Mouse (Mus musculus): ENCODE data around the gene Dgcr2. TPM values are rescaled to one million over a fixed set of nuclear protein-coding genes. Genes with fewer than 3 reads are reported as not detected.

Dgcr2 gene
- total RNA-seq, 2 experiments from 2014 or later: 21.4 to 41.7 TPM

DNA sequence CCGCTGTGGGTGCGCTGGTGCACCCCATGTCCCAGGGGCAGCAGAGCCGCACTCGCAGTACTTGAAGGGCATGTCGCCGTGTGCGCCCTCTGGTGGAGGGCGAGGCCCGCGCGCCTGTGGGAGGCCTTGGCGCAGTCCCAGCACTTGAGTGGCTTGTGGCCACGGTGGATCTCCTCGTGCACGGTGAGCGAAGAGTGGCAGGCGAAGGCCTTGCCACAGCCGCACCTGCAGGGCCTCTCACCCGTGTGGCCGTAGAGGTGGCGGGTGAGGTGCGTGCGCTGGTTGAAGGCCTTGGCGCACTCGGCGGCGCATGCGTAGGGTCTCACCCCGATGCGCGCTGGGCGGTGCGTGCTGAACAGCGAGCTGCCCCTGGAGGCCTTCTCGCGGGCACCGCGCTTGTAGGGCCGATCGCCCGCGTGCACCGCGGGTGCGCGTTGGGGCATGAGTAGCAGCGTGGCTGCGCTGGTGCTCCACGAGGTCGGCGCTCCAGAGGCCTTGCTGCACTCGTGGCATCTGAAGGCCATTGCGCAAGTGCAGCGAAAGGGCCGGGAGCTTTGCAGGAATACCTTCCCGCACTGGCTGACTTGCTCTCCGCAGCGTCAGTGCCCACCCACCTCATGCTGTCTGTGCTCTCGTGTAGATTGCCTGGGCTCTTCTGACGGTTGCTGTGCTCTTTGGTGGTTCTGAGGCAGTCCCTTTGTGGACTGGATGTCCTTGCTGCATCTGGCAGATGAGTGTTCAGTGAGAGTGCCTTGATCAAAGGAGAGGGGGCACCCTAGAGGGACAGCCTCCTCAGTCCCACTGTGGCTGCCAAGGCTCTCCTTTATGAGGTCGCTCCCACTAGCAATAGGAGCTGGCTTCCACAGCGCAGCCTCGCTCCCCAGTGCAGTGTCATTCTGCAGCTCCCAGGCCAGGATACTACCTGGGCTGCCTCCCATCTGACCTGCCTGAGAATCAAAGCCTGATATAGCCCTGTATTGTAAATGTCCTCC is 82.7 kb downstream of the Dgcr2 start:
- peak; percentile 87 for ATAC-seq (replicated peaks; ENCODE audit: low FRiP score, poor library complexity, severe bottlenecking)

DNA sequence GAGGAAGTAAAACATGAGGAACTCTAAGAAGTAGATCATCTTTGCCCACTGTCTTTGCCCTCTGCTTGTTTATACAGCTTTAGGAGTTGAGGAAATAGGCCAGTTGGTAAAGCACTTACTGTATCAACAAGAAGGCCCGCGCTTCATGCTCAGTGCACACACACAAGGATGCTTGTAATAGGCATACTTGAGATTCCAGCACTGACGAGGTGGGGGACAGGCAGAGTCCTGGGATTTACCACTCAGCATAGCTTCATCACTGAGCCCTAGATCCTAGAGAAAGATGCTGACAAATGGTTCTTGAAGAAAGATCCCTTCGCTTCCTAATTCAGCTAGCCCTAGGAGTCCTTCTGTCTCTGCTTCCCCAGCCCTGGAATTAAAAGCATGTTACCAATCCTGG is 85.2 kb downstream of the Dgcr2 start:
- no peak for ATAC-seq (replicated peaks; ENCODE audit: low FRiP score, poor library complexity, severe bottlenecking)

DNA sequence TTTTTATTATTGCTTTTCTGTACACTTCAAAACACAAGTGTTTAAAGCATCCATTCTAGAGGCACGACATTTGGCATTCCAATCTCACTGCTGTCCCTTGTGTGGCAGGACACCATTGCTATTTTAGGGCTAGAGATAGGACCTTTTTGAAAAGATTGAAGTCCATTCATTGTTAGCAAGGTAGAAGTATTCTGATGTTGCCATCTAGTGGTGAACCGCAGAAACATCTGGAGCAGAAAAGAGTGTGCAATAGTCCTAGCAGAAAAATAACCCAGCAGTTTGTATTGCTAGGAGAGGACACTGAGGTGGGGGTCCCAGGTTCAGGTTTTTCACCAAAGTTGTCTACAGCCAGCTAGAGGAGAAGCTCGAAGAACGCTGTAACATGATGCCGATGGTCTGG is 86.2 kb downstream of the Dgcr2 start:
- ATAC-seq (replicated peaks; ENCODE audit: low FRiP score, poor library complexity, severe bottlenecking): no peak

DNA sequence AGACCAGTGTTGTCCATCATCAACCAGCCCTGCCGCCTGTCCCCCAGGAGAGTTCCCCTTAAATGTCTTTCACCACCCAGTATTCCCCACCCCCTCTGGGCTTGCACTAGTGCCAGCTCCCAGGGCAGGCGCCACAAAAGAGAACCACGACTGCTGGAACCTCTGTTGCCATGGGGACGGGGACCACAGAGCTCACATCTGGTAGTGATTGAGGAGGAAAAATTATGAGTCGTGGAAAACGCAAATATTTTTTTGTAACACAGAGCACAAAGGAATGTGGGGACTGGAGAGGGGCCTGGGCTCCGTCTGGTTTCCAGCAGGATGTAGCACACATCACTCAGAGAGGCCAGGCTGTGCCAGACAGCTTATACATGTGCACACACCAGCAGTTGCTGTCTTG is 88.7 kb downstream of the Dgcr2 start:
- no peak for ATAC-seq (replicated peaks; ENCODE audit: low FRiP score, poor library complexity, severe bottlenecking)

DNA sequence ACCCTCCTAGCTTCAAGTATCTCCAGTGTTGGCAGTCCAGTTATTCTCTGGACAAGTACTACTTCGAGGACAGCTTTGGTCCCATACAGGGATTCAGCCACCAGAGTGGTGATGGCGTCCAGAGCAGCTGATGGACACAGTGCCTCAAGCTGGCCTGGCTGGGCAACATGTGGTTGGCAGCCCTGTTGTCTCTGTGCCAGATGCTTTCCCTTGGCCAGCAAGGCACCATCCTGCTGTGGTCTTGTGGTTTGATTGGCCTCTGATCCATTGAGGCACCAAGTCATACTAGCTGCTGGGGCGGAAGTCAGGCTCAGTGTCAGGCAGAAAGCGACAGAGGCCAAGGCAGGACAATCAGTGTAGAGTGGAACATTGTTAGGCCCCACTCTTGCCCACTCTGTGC is 89.2 kb downstream of the Dgcr2 start:
- ATAC-seq (replicated peaks; ENCODE audit: low FRiP score, poor library complexity, severe bottlenecking): no peak

DNA sequence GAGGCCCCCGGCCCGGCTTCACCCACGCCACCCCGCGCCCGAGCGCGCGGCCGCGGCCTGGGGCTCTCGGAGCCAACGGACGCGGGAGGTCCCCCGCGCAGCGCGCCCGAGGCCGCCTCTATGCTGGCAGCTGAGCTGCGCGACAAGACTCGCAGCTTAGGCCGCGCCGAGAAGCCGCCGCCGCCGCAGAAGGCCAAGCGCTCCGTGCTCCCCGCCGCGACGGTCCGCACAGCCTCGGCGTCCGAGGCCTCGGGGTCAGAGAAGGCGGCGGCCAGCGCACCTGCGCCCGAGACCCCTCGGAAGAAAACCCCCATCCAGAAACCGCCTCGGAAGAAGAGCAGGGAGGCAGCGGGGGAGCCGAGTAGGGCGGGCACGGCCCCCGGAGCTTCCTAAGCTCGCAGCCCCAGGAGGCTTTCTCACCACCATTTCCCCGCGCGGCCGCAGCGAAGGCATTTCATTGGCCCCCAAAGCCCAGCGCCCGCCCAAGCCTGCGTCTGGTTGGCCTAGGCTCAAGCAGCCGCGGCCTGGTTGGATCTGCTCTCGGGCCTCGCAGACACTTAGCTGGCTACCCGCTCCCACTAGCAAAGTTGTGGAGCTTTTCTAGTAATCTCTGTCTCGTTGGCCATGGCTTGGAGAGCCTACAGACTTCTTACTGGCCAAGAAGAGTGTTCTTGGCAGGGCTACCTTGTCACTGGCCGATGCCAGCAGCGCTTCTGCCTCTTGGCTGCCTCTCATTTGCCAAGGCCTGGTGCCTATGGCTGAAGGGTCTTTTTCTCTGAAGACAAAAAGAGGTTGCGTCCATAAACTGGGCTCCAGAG is 91.0 kb downstream of the Dgcr2 start:
- ATAC-seq (replicated peaks; ENCODE audit: low FRiP score, poor library complexity, severe bottlenecking): no peak

DNA sequence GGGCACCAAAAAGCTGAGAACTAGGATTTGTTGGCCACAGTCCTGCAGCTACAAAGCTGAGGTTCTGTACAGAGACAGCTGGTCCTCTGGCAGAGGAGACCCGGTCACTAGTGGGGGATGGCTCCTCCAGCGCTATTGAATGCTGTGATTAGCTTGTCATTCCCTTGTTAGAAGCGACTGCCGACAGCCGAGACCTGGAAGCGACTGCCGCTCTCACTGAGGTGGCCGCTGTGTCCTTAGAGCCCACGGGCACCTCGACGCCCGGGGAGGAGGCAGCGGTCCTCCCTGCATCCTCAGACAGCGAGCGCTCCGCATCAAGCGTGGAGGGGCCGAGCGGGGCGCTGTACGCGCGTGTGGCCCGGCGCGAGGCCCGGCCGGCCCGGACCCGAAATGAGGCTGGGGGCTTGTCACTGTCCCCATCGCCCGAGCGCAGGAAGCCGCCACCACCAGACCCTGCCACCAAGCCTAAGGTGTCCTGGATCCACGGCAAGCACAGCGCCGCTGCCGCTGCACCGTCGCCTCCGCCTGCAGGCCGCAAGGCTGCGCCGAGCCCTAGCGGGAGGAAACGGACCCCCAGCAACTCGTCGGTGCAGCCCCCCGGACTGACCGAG is 91.7 kb downstream of the Dgcr2 start:
- no peak for ATAC-seq (replicated peaks; ENCODE audit: low FRiP score, poor library complexity, severe bottlenecking)

DNA sequence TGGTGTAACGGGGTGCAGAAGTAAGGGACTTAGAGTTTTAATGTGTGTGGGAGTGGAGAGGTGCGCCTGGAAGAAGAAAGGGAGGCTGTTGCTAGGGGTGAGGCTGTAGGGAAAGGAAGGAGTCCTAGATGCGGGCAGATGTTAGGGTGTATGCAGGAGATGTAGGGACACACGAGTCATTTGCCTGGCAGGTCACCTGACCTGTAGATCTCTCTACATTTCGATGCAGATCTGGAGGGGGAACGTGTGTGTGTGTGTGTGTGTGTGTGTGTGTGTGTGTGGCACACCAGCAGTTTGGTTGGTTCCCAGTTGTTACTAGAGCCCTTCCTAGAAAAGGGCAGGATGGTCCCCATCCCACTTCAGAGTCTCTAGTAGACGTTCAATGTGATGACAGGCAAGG is 93.4 kb downstream of the Dgcr2 start:
- ATAC-seq (replicated peaks; ENCODE audit: low FRiP score, poor library complexity, severe bottlenecking): no peak

DNA sequence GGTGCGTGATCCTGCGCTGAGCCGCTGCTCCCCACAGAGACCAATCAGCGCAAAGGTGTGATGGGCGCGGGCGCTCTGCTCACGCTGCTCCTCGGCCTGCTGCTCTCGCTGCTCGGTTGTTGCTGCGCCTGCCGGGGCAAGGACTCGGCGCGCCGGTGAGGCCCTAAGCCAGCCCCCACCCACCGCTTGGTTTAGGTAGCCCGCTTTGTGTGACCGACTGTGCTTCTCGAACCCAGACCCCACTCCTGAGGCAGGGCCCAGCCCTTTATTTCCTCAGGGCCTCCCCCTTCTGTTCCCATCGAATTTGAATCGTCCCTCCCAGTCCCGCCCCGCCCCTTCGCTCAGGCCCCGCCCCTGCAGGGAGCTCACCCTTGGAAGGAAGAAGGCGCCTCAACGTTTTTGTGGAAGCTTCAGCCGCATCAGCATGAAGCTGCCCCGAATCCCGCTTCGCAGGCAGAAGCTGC is 93.9 kb downstream of the Dgcr2 start:
- no peak for ATAC-seq (replicated peaks; ENCODE audit: low FRiP score, poor library complexity, severe bottlenecking)

DNA sequence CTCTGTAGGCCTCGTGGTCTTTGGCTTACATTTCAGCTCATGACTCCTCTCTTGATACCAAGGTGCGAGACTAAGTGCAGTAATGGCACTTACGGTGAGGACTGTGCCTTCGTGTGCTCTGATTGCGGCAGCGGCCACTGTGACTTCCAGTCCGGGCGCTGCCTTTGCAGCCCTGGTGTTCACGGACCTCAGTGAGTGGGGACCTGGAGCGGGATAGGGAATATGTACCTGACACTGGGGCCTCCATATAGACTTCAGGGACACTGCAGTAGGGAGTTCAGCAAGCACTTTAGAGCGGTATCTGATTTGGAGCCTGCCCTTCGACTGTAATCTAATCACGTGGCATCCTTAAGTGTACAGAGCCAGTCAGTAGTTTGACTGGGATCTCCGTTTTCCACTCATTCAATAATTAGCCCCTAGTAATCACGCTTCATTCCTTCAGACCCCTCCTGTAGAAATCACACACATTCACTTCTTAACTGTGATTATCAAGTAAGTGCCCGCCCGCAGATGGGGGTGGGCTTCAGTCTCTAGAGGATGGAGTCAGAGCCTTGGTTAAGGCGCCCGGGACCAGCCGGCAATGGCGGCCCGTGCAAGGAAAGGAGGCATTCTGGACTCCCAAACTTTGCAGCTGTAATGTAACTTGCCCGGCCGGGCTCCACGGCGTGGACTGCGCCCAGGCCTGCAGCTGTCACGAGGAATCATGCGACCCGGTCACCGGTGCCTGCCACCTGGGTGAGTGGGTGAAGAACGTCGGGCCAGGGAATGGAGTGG is 94.5 kb downstream of the Dgcr2 start:
- no peak for ATAC-seq (replicated peaks; ENCODE audit: low FRiP score, poor library complexity, severe bottlenecking)

DNA sequence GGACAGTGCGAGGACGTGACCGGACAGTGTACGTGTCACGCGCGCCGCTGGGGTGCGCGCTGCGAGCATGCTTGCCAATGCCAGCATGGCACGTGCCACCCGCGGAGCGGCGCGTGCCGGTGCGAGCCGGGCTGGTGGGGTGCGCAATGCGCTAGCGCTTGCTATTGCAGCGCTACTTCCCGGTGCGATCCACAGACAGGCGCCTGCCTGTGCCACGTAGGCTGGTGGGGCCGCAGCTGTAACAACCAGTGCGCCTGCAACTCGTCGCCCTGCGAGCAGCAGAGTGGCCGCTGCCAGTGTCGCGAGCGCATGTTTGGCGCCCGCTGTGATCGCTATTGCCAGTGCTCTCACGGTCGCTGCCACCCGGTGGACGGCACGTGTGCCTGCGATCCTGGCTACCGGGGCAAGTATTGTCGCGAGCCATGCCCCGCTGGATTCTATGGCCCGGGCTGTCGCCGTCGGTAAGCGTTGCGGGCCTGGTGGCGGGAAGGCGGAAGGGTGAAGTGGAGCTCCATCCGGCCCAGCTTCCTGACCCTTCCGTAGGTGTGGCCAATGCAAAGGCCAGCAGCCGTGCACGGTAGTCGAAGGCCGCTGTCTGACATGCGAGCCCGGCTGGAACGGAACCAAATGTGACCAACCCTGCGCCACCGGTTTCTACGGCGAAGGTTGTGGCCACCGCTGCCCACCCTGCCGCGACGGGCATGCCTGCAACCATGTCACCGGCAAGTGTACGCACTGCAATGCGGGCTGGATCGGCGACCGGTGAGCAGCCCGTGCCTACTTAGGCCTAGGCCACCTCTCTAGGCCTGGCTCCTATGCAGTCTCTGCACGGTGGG is 95.3 kb downstream of the Dgcr2 start:
- no peak for ATAC-seq (replicated peaks; ENCODE audit: low FRiP score, poor library complexity, severe bottlenecking)

DNA sequence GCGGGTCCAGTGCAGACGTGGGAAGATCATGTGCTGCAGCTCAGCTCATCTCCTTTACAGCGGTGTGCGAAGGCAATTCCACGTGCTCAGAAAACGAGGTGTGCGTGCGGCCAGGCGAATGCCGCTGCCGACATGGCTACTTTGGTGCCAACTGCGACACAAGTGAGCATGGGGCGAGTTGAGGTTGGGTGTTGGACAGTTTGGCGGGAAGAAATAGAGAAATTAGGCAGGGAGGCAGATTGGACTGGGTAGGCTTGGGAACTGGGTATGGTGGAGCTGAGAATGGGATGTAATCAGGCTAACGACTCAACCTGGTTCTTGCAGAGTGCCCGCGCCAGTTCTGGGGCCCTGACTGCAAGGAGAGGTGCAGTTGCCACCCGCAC is 95.9 kb downstream of the Dgcr2 start:
- ATAC-seq (replicated peaks; ENCODE audit: low FRiP score, poor library complexity, severe bottlenecking): no peak

DNA sequence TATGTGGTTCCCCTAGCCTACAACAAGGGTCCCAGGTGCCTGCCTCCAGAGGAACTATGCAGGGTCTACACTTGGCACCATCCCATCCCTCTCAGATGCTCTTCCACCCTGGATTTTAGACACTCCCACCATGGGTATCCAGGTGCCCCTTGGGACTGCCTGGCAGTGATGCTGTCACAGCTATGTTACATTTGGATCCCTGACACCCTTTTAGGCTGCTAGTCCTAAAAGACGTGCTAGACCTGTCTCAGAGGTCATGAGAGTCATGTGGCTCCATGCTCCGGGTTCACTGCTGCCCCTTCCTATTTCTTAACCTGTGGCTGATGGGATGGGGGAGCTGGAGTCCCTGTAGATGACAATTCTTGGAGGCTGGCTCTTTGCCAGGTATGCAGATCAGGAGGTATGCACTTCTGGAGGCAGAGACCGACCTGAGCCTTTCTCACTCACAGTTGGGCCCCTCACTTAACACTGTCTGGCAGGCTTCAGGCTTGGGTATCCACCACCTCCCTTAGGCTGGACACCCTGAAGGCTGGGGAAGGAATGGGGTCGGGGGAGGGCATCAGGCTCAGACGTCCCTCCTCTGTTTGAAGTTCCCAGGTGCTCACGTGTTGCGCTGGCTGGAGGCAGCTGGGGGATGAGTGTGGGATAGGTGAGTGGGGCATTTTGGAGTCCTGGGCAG is 96.4 kb downstream of the Dgcr2 start:
- no peak for ATAC-seq (replicated peaks; ENCODE audit: low FRiP score, poor library complexity, severe bottlenecking)

DNA sequence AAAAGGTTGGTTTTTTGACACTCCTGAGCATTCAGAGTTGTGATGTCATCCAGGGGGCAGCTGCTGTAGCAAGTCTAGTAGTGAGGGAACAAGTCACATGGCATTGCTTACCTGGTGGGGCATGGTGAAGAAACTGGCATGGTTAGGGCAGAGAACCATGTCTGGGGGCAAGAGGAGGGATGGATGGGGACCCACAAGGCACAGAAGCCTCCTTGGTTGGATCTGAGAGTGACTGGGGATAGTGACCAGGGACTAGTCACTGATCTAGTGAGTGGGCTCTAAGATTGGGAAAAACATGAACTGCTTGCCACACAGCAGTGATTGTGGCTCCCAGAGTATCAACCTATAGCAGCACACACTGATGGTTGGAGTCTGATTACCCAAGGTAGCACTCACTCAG is 98.8 kb downstream of the Dgcr2 start:
- ATAC-seq (replicated peaks; ENCODE audit: low FRiP score, poor library complexity, severe bottlenecking): no peak

DNA sequence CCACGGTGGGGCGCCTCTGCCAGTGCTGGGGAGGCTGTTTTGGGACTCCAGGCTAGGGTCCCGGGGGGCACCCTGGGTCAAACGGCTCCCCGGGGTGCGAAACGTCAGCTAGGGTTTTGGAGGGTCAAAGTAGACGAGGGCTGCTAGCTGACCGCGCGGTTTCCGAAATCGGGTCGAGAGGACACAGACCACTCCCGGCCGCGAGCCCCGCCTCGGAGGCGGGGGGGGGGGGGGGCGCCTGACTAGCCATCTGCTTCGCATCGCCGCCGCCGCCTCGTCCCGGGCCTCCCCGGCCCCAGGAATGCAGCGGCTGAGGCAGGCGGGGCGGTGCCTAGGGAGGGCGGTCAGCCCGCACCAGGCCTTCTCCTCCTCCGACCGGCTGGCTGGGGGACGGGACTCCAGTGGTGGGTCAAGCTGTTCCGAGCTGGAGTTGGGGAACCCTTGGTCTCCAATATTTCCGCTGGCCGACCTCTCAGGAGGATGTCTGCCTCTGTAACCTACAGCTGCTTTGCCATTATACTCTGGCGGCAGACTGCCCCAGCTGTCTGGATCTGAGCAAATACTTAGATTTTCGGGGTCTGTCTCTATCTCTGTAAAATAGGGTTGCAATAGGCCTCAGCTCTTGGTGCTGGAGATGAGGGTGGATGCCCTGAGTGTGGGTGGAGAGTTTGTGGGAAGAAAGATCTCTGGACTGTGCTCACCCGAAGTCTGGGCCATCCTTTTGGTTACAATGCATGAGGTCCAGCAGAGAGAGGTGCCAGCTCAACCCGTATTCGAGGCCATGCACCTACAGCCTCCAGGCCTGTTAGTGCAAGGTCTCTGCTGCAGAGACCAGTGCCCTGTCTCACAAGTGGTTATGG is 99.8 kb downstream of the Dgcr2 start:
- ATAC-seq (replicated peaks; ENCODE audit: low FRiP score, poor library complexity, severe bottlenecking): no peak

DNA sequence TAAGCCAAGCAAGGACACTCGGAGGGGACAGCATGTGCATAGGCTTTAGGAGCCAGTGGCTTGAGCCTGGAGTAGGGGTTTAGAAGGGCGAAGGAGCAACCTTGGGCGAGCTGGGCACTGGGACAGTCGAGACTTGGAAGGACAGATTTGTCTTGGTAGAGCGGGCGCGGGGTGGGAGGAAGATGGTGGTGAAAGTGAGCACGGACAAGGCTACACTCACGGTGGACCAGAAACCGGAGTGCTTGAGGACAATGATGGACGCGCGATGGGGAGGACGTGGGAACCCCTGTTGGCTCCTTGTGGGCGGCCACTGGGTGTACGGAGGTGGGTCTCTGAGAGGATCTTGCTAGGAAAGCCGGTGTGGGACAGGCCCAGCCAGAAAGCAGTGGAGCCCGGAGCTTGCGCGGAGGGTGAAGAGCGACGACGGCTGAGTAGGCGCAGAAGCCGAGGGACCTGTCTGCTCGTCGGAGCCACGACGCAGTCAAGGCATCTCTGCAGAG is 100.5 kb downstream of the Dgcr2 start:
- ATAC-seq (replicated peaks; ENCODE audit: low FRiP score, poor library complexity, severe bottlenecking): no peak

Measured in erythroid progenitor cell, adult 5-6 weeks (primary cell).